Mouse (Mus musculus) MN1 (cell line): ENCODE measurements around the gene Cfap97d2.
"Not testable (repeated sequence)": the region's sequence is repeated elsewhere in the genome, so short reads cannot be mapped to it uniquely, and the experiment has no call there.

Experiments used
- DNase-seq: peaks from one replicate; pipeline ENCODE4 v3.0.0-alpha.2; 2016; ENCODE audit warnings: low spot score

The Cfap97d2 gene

GRCm38 (mm10) chr8:13746212-13746611 lies 40.5 kb downstream of the Cfap97d2 start:
- not testable (repeated sequence) for DNase-seq

DNA sequence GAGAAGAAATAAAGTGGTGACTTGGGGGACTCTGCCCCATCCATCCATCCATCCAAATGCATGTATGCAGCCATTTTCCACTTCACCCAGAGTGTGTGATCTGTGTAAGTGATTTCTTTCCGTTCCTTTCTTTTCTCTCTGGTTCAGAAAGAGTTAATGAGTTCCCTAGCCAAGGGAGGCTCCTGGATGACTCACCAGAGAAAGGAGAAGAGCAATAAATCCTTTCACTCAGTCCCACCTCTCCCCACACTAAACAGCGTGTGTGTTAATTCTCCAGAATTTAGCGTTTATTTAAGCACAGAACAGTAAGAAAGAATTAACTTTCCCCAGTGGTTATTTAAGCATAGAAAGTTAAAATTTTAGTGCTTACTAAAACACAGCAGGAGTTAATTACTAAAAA lies 41.9 kb downstream of the Cfap97d2 start:
- DNase-seq: peak; percentile 70

DNA sequence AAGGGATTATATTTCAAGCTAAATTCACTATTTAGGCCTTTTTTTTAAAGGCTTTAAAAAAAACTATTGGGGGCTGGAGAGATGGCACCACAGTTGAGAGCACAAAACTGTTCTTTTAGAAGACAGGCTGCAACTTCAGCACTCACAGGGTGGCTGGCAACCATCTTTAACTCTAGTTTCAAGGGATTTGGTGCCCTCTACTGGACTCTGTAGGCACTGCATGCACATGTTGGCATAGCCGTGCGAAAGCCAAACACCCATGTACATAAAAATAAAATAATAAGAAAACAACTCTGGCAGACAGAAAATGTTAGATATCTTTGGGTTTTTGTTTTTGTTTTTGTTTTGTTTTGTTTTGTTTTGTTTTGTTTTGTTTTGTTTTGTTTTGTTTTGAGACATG lies 48.0 kb downstream of the Cfap97d2 start:
- peak; percentile 87 for DNase-seq

DNA sequence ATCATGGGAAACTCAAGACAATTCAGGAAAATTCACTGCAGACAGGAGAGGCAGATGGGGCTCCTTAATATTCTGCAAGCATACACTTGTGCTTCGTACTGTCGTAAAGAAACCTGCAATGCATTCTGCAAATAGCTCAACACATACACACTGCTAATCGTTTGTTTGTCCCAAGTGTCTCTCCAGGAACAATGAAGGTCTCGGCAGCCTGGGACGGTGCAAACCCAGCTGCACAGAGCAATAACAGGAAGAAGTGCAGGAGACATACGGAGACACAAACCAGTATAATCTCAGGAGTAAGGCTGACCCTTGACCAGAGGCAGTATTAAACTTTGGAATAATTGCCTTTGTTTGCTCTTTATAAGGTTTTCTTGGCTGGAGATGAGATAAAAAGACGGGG lies 50.8 kb downstream of the Cfap97d2 start:
- DNase-seq: no peak

DNA sequence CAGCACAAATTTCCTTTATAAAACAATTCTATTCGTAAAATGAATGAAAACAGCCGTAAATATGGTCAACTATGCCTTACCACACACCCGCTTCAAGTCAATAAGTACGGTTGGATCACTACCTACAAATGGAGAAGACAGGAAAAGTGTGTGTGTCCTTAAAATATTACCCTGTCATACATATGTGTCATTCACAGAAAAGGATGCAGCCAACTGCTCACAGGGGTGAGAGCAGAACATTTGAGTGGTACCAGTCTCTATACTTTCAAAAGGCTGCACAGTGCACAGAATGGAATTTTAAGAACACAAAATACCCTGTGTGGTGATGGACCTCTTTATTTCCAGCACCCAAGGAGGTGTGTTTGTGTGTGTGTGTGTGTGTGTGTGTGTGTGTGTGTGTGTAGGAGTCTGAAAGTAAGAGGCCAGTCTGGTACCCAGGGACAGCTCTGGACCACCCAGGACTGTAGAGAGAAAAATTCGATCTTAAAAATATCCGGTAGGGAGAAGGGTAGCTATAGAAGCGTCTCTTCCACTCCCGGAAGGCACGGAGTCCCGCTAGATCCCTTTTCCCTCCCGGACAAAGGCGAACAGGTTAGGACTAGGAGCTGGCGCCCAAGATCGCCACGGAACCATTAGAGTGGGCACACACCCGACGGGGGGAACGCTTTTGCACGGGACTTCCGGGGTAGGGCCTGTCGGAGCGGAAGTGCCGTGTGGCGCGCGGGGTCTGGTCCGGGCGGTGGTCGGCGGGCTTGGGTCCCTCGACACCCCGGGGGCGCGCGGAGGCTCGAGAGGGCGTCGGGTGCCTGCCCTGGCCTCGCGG lies 51.5 kb downstream of the Cfap97d2 start, which contains the start of gene Cdc16:
Cdc16 (plus strand) TSS at position 695 of the 823 bp plus-strand sequence.
- DNase-seq: peak; percentile 97

DNA sequence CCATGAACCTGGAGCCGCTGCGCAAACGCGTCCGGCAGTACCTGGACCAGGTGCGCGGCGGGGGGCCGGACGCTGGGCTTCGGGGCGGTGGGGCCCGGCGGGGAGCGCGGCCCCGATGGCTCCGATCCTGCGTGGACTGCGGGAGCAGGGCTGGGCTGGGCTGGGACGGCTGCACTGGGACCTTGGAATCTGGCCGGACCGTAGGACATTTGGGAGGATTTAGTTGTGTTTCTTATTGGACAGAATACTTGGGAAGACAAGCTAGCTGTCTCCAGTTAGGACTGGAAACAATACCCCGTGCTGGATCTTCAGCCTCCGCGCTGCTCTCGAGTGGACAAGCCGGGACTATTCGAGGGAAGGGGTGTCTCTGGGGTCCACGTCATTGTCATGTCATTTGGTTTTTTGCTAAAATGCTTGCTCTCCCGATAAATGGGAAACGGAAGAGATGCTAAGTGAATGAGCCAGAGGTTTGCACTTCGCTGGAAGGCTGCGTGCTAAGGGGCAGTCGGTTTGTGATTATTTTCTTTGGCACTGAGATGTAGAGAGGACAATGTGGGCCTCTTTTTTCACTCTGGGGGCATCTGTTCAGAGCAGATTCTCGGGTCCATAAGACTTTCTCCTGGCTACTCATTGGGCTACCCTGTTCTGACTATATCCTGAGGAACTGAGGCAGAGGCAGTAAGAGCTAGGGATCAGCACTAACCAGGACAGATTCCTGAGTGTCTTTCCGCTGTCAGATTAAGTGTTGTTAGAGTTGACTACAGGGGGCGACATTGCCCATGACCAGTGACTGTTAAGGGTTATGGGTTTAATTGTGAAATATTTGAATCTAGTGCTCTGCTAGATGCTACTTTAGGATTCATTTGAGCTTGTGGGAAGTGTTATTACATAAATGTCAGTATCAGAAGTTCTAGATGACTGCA lies 52.4 kb downstream of the Cfap97d2 start:
- peak; percentile 82 for DNase-seq

DNA sequence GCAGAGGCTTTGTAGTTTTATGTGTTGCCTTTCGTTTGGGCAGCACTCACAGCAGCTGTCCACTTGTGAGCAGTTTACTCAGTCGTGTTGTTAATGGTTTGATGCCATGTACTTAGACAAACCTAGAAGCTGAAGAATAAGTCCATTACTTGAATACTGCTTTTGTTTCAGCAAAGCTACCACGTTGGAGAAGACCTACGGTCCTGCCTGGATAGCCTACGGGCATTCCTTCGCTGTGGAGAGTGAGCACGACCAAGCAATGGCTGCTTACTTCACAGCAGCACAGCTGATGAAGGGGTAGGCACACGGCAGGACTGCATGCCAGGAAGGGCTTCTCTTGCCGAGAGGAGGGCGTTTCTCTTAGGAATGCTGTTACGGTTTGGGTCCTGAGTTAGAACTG lies 63.5 kb downstream of the Cfap97d2 start:
- DNase-seq: no peak

- peak; percentile 40 for DNase-seq
Measured at GRCm38 (mm10) chr8:13780536-13780935, 74.8 kb downstream of the Cfap97d2 start.

GRCm38 (mm10) chr8:13785250-13785763 lies 79.6 kb downstream of the Cfap97d2 start, which contains the start of gene Upf3a:
Gene Upf3a (plus strand): TSS chr8:13785615.
- peak; percentile 97 for DNase-seq

DNA sequence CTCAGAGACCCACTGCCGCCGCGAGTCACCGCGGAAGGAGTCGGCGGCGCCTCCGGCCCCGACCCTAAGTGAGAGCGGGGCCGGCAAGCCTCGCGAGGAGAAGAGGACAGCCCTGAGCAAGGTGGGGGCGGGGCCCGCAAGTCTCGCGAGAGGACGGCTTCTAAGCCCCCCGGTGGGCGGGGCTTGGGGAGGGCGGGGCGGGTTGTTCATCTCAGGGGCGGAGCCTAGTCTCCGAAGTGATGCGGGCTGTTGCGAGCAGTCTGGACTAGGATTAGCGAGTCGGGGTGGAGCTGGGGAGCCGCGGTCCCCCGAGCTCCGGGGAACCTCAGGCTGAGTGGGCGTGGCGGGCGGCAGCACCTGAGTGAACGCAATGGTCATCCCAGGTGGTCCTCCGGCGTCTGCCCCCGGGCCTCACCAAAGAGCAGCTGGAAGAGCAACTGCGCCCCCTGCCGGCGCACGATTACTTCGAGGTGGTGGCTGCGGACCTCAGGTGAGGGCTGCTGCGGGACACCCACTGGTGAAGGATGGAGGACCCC lies 80.1 kb downstream of the Cfap97d2 start:
- peak; percentile 99 for DNase-seq

GRCm38 (mm10) chr8:13789606-13790005 lies 83.9 kb downstream of the Cfap97d2 start:
- DNase-seq: no peak
